Mouse (Mus musculus): ENCODE data around the gene Dppa4. TPM values are rescaled to one million over a fixed set of nuclear protein-coding genes. Genes with fewer than 3 reads are reported as not detected.

Gene Dppa4
- not detected in 4 replicates for total RNA-seq (2023)

GRCm38 (mm10) chr16:48283517-48283916 lies at the start of gene Dppa4:
Gene Dppa4 (plus strand): TSS chr16:48283733.

GRCm38 (mm10) chr16:48303509-48303908 lies 20.0 kb downstream of the Dppa4 start, which contains the start of gene Dppa2:
Gene Dppa2 (plus strand): TSS chr16:48303908.

Other genes starting within 250 kb of the Dppa4 start
- not detected in 4 replicates for gene Dppa2, start 20.2 kb downstream of the Dppa4 start, total RNA-seq (2023)
- not detected in 4 replicates for gene Gm5485, start 128.7 kb downstream of the Dppa4 start, total RNA-seq (2023)
- gene Morc1, start 147.5 kb downstream of the Dppa4 start, total RNA-seq (2023): not detected in 4 replicates

Measured in B cell, adult 62 days (primary cell).